Mouse (Mus musculus) testis, adult 2 months (tissue): ENCODE measurements at regions not wholly inside any gene's neighbourhood (a gene's known extent, or its start where the extent isn't known, plus 50 kb on each side); places are given as distances from the start of the nearest gene placed in this dataset.

Experiments
- H3K27ac ChIP-seq: fragments of 200-500 bp; 2 replicates; pipeline ENCODE4 v1.5.1; 2012; ENCODE audit warnings: low read depth, low read length; ENCODE audit not compliant: control insufficient read depth, insufficient read depth
- H3K27me3 ChIP-seq: fragments of 200-500 bp; 2 replicates; pipeline ENCODE4 v1.6.1; 2012; ENCODE audit warnings: mild to moderate bottlenecking, low read length, moderate library complexity; ENCODE audit not compliant: control insufficient read depth, insufficient read depth
- H3K36me3 ChIP-seq: fragments of 200-500 bp; 2 replicates; pipeline ENCODE4 v1.6.1; 2012; ENCODE audit warnings: mild to moderate bottlenecking, low read length; ENCODE audit not compliant: control insufficient read depth, insufficient read depth
- H3K4me1 ChIP-seq: fragments of 200-500 bp; 2 replicates; pipeline ENCODE4 v1.6.1; 2012; ENCODE audit warnings: low read length; ENCODE audit not compliant: control insufficient read depth, insufficient read depth
- H3K4me3 ChIP-seq: fragments of 200-500 bp; 2 replicates; pipeline ENCODE4 v1.5.1; 2012; ENCODE audit warnings: low read depth, mild to moderate bottlenecking, low read length, moderate library complexity, mixed read lengths; ENCODE audit not compliant: control insufficient read depth
- CTCF ChIP-seq: fragments of 200-500 bp; IDR thresholded peaks from 2 replicates; pipeline ENCODE4 v1.5.1; 2012; ENCODE audit warnings: low read depth, mild to moderate bottlenecking, inconsistent platforms, low read length, moderate library complexity; ENCODE audit not compliant: control insufficient read depth, insufficient read depth, insufficient replicate concordance
- POLR2A ChIP-seq: fragments of 200-500 bp; IDR thresholded peaks from 2 replicates; pipeline ENCODE4 v1.6.1; 2012; ENCODE audit warnings: low read depth, mild to moderate bottlenecking, inconsistent platforms, low read length, moderate library complexity; ENCODE audit not compliant: control insufficient read depth

DNA sequence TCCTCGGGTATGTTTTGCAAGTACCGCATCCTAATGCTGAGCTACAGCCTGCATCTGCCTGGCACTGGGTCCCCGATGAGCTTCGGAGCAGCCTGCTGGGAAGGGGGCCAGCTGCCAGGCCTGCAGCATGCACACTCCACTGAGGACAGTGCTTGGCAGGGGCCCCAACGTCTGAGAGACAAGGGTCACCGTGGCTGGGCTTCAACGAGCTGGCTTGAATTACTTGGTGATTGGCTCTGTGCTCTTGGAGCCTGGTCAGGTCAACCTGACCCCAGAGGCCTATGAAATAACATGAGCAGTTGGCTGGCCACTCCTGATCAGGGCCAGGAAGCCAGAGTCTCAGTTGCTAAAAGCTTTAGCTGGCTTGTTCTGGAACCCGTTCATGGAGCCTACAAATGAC is 227.5 kb downstream of the Rybp start:
- Histone ChIP-seq H3K4me1 (no peaks in the 10 kb centered on the region), H3K27me3 (no peaks in the 10 kb centered on the region), H3K27ac (no peak overlapping the region), H3K36me3 (no peaks in the 10 kb centered on the region), H3K4me3 (no peak overlapping the region)
- no peak for TF ChIP-seq CTCF
- TF ChIP-seq POLR2A = no peak

DNA sequence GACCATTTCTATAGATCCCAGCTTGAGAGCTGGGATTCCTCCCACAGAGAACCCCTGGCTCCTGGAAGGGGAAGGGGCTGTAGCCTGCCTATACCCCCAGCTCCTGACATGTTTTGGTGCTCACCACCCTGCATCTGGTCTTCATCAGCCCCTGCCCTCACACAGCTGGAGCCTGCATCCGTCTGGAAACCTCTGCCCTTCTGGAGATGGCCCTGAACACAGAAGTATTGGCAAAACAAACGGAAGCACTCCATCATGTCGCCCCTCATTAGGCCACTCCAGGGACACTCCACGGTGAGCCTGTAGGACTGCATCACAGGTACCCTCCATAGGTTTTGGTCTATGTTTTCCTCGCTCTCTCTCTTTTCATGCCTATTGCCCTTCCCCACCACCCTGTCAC is 231.3 kb downstream of the Rybp start:
- TF ChIP-seq CTCF (no peak), POLR2A (no peak)
- no peaks in the 10 kb centered on the region for H3K4me1 ChIP-seq
- no peak overlapping the region for H3K27ac ChIP-seq
- H3K4me3 ChIP-seq = no peak overlapping the region
- no peaks in the 10 kb centered on the region for H3K27me3 ChIP-seq
- H3K36me3 ChIP-seq = no peaks in the 10 kb centered on the region

DNA sequence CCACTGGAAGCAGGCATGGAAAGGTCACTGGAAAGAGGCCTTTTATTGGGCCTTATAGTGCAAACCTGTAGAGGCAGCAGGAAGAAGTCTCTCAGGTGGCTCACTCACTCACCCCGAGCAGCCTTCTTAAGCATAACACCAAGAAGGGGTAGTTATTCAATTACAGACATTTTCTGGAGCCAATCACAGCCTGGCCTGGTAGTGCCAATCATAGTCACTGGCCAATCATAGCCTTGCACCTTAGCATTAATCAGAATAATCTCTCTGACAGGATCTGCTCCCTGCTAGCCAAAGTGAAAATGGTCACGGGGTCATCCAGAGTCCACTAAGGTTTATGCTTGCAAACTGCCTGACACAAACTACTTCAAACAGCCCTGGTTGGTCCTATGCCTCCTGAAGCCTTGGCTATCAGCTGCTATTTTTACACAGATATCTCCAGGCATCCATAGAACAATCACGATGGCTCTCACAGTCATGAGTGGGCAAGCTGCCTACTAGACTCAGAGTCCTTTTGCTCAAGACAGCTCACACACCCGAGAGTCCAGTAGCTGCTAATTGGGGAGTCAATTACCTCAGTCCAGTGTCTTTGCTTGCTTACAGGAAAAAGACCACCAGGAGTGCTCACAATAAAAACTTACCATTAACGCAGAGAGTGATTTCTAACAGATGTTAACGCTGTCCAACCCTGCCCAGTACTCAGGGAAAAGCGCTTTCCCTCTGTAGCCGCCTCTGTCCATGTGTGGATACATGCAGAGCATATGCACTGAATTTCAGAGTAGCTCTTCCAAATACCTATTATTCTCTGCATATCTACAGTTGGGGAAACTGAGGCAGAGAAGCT is 234.1 kb downstream of the Rybp start:
- Histone ChIP-seq H3K36me3 (no peaks in the 10 kb centered on the region), H3K27ac (no peak overlapping the region), H3K4me3 (no peak overlapping the region), H3K4me1 (no peaks in the 10 kb centered on the region), H3K27me3 (no peaks in the 10 kb centered on the region)
- no peak for TF ChIP-seq POLR2A
- no peak for TF ChIP-seq CTCF

DNA sequence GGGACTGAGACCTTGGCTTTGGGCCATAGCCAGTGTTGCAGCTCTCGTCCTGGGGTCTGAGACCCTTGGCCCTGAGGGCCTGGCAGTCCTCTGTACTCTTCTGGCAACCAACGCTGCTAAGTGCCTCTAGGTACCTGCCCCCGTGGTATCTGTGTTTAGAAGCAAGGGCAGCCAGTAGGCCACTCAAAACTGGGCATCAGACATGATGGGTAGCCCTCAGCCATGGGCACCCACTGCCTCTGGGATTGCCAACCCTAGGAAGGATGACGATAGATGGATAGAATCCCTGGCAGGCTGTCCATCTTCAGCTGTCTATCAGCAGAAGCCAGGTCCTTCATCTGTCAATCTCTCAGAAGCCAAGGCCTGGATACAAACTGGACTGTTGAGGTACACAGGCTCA is 234.9 kb downstream of the Rybp start:
- no peaks in the 10 kb centered on the region for H3K27me3 ChIP-seq
- no peak overlapping the region for H3K4me3 ChIP-seq
- TF ChIP-seq POLR2A = no peak
- TF ChIP-seq CTCF = no peak

DNA sequence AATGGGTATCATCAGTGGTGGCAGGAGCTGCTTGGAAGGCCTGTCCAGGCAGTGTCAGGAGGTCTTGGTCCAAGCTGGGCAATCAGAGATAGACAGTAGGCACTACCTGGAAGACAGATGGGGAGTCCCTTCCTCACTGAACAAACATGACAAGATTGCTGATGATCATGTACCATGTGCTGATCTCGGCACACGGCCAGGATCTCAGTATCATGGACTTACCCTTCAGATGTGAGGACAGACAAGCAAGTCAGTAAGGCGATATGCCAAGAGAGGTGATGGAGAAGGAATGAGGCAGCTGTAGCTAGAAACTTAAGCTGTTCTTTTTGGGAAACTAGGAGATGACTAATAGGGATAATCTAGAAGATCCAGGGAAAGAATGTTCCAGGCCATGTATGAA is 238.2 kb downstream of the Rybp start:
- H3K27ac ChIP-seq = no peak overlapping the region
- no peaks in the 10 kb centered on the region for H3K36me3 ChIP-seq
- H3K4me3 ChIP-seq = no peak overlapping the region
- no peaks in the 10 kb centered on the region for H3K27me3 ChIP-seq
- no peaks in the 10 kb centered on the region for H3K4me1 ChIP-seq
- TF ChIP-seq POLR2A (no peak), CTCF (no peak)

More for the DNA sequence above, 234.9 kb downstream of the Rybp start:
- H3K27ac ChIP-seq = no peak overlapping the region
- no peaks in the 10 kb centered on the region for H3K36me3 ChIP-seq
- no peaks in the 10 kb centered on the region for H3K4me1 ChIP-seq

DNA sequence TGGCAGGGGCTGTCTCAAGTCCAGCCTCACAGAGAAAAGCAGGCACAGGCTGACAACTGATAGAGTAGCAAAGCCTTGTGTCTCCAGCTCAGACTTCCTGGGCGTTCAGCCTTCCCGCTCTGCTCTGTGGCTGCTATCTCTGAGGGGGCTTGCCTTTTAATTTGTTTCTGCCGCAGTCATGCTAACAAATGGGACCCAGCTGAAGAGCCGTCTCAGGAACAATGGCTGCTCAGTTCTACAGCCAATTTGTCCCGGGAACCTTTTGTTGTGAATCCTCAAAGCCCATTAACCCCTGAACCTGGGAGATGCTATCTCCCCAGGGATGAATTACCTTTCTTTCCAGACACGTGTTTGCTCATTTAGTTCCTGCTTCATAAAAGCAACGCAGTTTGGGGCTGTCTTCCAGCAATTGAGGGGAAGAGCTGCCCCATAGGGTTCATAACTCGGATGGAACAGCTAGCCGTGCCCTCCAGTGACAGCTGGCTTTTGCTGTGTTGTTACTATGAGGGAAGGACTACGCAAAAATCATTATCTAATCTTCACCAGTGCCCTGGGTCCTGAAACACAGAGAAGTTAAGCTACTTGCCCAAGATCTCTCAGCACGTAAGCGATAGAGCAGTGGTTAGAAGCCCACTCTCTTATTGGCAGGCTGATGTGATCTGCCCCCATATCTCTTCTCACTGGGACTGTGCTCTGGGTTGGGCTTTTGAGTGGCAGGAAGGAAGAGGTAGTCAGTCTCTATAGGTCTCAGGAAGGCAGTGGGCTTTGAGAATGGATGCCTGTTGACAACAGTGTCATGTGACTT is 240.9 kb downstream of the Rybp start:
- Histone ChIP-seq H3K4me3 (no peak overlapping the region), H3K4me1 (no peaks in the 10 kb centered on the region), H3K27me3 (no peaks in the 10 kb centered on the region), H3K36me3 (no peaks in the 10 kb centered on the region), H3K27ac (no peak overlapping the region)
- TF ChIP-seq POLR2A (no peak), CTCF (no peak)

DNA sequence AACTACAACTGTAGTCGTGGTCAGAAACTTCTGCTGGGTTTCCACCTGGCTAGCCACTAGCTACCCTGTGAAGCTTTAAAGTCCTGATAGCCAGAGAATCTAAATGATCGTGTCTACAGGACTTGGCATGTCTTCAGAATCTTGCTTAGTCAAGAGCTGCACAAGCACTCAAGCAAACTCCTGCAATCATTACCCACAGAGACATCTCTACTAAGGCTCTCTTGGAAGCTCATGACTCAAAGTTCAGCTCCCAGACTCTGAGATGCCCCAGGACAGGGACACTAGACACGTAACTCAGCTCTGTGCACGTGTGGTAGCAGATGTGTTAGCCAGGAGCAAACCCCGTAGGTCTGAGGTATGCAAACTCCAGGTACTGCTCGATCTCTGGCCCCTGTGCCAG is 242.2 kb downstream of the Rybp start:
- Histone ChIP-seq H3K27me3 (no peaks in the 10 kb centered on the region), H3K4me3 (no peak overlapping the region), H3K4me1 (no peaks in the 10 kb centered on the region), H3K27ac (no peak overlapping the region), H3K36me3 (no peaks in the 10 kb centered on the region)
- TF ChIP-seq CTCF = no peak
- no peak for TF ChIP-seq POLR2A
